Mouse (Mus musculus): ENCODE measurements at regions not wholly inside any gene's neighbourhood (a gene's known extent, or its start where the extent isn't known, plus 50 kb on each side); places are given as distances from the start of the nearest gene placed in this dataset.

GRCm38 (mm10) chr2:128467490-128468245 is 123.3 kb upstream of the Spdye4c start:
- Histone ChIP-seq H3K4me3 (ENCODE audit: insufficient read depth, poor library complexity, severe bottlenecking) (no peak overlapping the region), H3K79me2 (ENCODE audit: control insufficient read depth, insufficient read depth) (no peaks in the 10 kb centered on the region), H3K79me3 (ENCODE audit: low read depth) (no peaks in the 10 kb centered on the region), H3K36me3 (ENCODE audit: control insufficient read depth, insufficient read depth) (no peaks in the 10 kb centered on the region), H3ac (ENCODE audit: control insufficient read depth, insufficient read length, low read depth) (no peak overlapping the region), H3K27me3 (ENCODE audit: control insufficient read depth, insufficient read depth, insufficient read length) (no peaks in the 10 kb centered on the region)
- no peak for TF ChIP-seq FOSL1 (IDR thresholded peaks at IDR 0.05; ENCODE audit: insufficient read depth, low read length, poor library complexity, severe bottlenecking)
- no peak for TF ChIP-seq CTCF (IDR thresholded peaks at IDR 0.05; ENCODE audit: control insufficient read depth, insufficient read depth, insufficient read length)
- peak; percentile 75 for TF ChIP-seq CEBPB (IDR thresholded peaks at IDR 0.05; ENCODE audit: low read depth)
- peak; percentile 34 for TF ChIP-seq MYOD1 (IDR thresholded peaks at IDR 0.05; ENCODE audit: control insufficient read depth, insufficient read length, low read depth)

- Histone ChIP-seq H3K79me3 (ENCODE audit: low read depth) (no peaks in the 10 kb centered on the region), H3K27me3 (ENCODE audit: control insufficient read depth, insufficient read depth, insufficient read length) (no peaks in the 10 kb centered on the region), H3K4me3 (ENCODE audit: insufficient read depth, poor library complexity, severe bottlenecking) (no peak overlapping the region), H3K36me3 (ENCODE audit: control insufficient read depth, insufficient read depth) (no peaks in the 10 kb centered on the region), H3K79me2 (ENCODE audit: control insufficient read depth, insufficient read depth) (no peaks in the 10 kb centered on the region), H3ac (ENCODE audit: control insufficient read depth, insufficient read length, low read depth) (no peak overlapping the region)
- no peak for TF ChIP-seq MYOG (IDR thresholded peaks at IDR 0.05; ENCODE audit: control insufficient read depth, extremely low read depth, insufficient read length)
- TF ChIP-seq FOSL1 (IDR thresholded peaks at IDR 0.05; ENCODE audit: insufficient read depth, low read length, poor library complexity, severe bottlenecking), result no peak
- no peak for TF ChIP-seq CEBPB (IDR thresholded peaks at IDR 0.05; ENCODE audit: low read depth)
- TF ChIP-seq MYOD1 (IDR thresholded peaks at IDR 0.05; ENCODE audit: control insufficient read depth, insufficient read length, low read depth), result no peak
- TF ChIP-seq CTCF (IDR thresholded peaks at IDR 0.05; ENCODE audit: control insufficient read depth, insufficient read depth, insufficient read length), result no peak
- no peak for TF ChIP-seq MAX (IDR thresholded peaks at IDR 0.05)
- no peak for TF ChIP-seq USF1 (IDR thresholded peaks at IDR 0.05; ENCODE audit: low read depth)
Measured at GRCm38 (mm10) chr2:128468323-128468722, 122.7 kb upstream of the Spdye4c start.

GRCm38 (mm10) chr2:128470351-128470750 is 120.7 kb upstream of the Spdye4c start:
- Histone ChIP-seq H3K36me3 (ENCODE audit: control insufficient read depth, insufficient read depth) (no peaks in the 10 kb centered on the region), H3K4me3 (ENCODE audit: insufficient read depth, poor library complexity, severe bottlenecking) (no peak overlapping the region), H3K79me2 (ENCODE audit: control insufficient read depth, insufficient read depth) (no peaks in the 10 kb centered on the region), H3K79me3 (ENCODE audit: low read depth) (no peaks in the 10 kb centered on the region), H3K27me3 (ENCODE audit: control insufficient read depth, insufficient read depth, insufficient read length) (no peaks in the 10 kb centered on the region), H3ac (ENCODE audit: control insufficient read depth, insufficient read length, low read depth) (no peak overlapping the region)
- TF ChIP-seq CTCF (IDR thresholded peaks at IDR 0.05; ENCODE audit: control insufficient read depth, insufficient read depth, insufficient read length) (no peak), USF1 (IDR thresholded peaks at IDR 0.05; ENCODE audit: low read depth) (peak; percentile 80), MAX (IDR thresholded peaks at IDR 0.05) (peak; percentile 95)

- H3K36me3 ChIP-seq (ENCODE audit: control insufficient read depth, insufficient read depth), result no peaks in the 10 kb centered on the region
- no peak for TF ChIP-seq MAX (IDR thresholded peaks at IDR 0.05)
- no peak for TF ChIP-seq CEBPB (IDR thresholded peaks at IDR 0.05; ENCODE audit: low read depth)
- no peak for TF ChIP-seq CTCF (IDR thresholded peaks at IDR 0.05; ENCODE audit: control insufficient read depth, insufficient read depth, insufficient read length)
- TF ChIP-seq FOSL1 (IDR thresholded peaks at IDR 0.05; ENCODE audit: insufficient read depth, low read length, poor library complexity, severe bottlenecking), result no peak
- no peak for TF ChIP-seq MYOG (IDR thresholded peaks at IDR 0.05; ENCODE audit: control insufficient read depth, extremely low read depth, insufficient read length)
- no peak for TF ChIP-seq MYOD1 (IDR thresholded peaks at IDR 0.05; ENCODE audit: control insufficient read depth, insufficient read length, low read depth)
- TF ChIP-seq USF1 (IDR thresholded peaks at IDR 0.05; ENCODE audit: low read depth), result no peak
- no peaks in the 10 kb centered on the region for H3K79me2 ChIP-seq (ENCODE audit: control insufficient read depth, insufficient read depth)
- no peak overlapping the region for H3K4me3 ChIP-seq (ENCODE audit: insufficient read depth, poor library complexity, severe bottlenecking)
- no peaks in the 10 kb centered on the region for H3K79me3 ChIP-seq (ENCODE audit: low read depth)
- H3ac ChIP-seq (ENCODE audit: control insufficient read depth, insufficient read length, low read depth), result no peak overlapping the region
- no peaks in the 10 kb centered on the region for H3K27me3 ChIP-seq (ENCODE audit: control insufficient read depth, insufficient read depth, insufficient read length)
Measured at GRCm38 (mm10) chr2:128473241-128473954, 117.6 kb upstream of the Spdye4c start.

- H3K4me3 ChIP-seq (ENCODE audit: insufficient read depth, poor library complexity, severe bottlenecking), result no peak overlapping the region
- no peak overlapping the region for H3ac ChIP-seq (ENCODE audit: control insufficient read depth, insufficient read length, low read depth)
- no peaks in the 10 kb centered on the region for H3K36me3 ChIP-seq (ENCODE audit: control insufficient read depth, insufficient read depth)
- no peaks in the 10 kb centered on the region for H3K27me3 ChIP-seq (ENCODE audit: control insufficient read depth, insufficient read depth, insufficient read length)
- TF ChIP-seq MAX (IDR thresholded peaks at IDR 0.05) (no peak), CTCF (IDR thresholded peaks at IDR 0.05; ENCODE audit: control insufficient read depth, insufficient read depth, insufficient read length) (no peak), MYOD1 (IDR thresholded peaks at IDR 0.05; ENCODE audit: control insufficient read depth, insufficient read length, low read depth) (no peak), FOSL1 (IDR thresholded peaks at IDR 0.05; ENCODE audit: insufficient read depth, low read length, poor library complexity, severe bottlenecking) (no peak), MYOG (IDR thresholded peaks at IDR 0.05; ENCODE audit: control insufficient read depth, extremely low read depth, insufficient read length) (no peak), USF1 (IDR thresholded peaks at IDR 0.05; ENCODE audit: low read depth) (no peak), CEBPB (IDR thresholded peaks at IDR 0.05; ENCODE audit: low read depth) (no peak)
- H3K79me2 ChIP-seq (ENCODE audit: control insufficient read depth, insufficient read depth), result no peaks in the 10 kb centered on the region
- no peaks in the 10 kb centered on the region for H3K79me3 ChIP-seq (ENCODE audit: low read depth)
Measured at GRCm38 (mm10) chr2:128473997-128474396, 117.0 kb upstream of the Spdye4c start.

Measured in C2C12 (cell line).